Mouse (Mus musculus) ovary, adult 2 months (tissue): ENCODE data around the gene Gak. TPM values are rescaled to one million over a fixed set of nuclear protein-coding genes. Genes with fewer than 3 reads are reported as not detected.

Experiments
- polyA plus RNA-seq: library from polyadenylated mRNA; depleted of rRNA; stranded (reverse); fragments of >200 nt; gene quantifications from 2 replicates; pipeline ENCODE4 v1.2.3, GENCODE M21; 2012; rRNA removed

Gak gene
- 75.6 and 91.0 TPM in 2 replicates for polyA plus RNA-seq

DNA sequence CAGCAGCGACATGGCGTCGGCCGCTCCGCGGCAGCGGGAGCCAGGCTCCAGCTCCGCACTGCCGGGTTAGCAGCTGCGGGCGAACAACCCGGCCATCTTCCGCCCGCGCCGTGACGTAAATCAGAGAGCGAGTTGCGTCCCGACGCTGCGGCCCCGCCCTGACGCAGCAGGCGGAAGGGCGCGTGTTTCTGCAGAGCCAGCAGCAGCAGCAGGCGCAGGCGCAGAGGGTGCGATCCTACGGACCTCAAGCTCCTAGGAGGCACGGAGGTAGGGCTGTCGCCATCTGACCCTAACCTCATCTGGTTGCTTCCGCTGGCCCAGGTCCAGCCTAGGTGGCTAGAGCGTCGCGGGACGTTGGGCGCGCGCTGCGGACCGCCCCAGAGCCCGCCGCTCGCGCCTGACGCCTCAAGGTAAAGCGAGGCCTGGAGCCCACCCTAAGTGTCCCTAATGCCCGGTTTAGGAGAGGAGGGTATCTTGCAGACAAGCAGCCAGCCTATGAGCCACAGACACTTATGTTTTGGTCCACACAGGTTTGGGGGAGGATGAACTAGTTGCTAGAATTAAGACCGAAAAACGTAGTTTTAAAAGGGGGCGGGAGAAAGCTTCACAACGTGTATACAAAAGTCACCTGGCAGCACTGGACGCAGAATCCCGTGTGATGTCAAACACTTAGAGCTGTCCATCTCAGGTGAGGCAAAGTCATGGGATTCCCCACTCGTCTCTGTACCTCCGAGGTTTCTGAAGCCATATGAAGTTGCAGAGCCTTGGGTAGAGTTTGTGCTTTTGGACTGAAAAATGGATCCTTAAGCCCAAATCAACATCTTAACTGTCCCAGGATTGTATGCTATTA, at the start of gene Gak, which contains the start of gene Tmem175:
TSS of gene Gak (minus strand) at position 122 of the 850 bp plus-strand sequence.
TSS of gene Tmem175 (plus strand) at position 137 of the 850 bp plus-strand sequence.

DNA sequence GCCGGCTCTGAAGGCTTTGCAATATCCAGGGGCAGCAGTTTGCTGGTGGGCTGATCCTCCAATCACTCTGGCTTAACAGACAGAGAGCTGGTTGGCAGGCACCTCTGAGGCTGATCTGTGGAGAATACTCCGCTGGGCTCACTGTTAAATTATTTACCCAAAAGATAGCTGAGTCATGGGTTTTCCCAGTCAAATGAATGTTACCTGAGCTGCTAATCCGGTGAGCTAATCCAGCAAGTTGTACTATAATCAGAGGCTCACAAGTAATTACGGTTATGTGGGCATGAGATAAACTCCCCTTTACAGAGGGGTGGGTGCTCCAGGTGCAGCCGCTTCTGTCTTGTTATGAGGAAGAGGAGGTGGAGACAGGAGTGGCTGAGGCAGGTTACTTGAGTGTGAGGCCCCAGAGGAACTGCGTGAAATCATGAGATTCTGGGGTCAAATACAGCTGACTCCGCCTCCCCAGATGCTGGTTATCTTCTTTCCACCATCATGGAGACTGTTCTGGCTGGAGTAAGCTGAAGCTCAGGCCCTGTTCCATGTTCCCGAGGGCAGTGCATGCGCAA, 45.8 kb upstream of the Gak start, which contains the start of gene Slc26a1:
TSS of gene Slc26a1 (minus strand) at position 319 of the 566 bp plus-strand sequence.

DNA sequence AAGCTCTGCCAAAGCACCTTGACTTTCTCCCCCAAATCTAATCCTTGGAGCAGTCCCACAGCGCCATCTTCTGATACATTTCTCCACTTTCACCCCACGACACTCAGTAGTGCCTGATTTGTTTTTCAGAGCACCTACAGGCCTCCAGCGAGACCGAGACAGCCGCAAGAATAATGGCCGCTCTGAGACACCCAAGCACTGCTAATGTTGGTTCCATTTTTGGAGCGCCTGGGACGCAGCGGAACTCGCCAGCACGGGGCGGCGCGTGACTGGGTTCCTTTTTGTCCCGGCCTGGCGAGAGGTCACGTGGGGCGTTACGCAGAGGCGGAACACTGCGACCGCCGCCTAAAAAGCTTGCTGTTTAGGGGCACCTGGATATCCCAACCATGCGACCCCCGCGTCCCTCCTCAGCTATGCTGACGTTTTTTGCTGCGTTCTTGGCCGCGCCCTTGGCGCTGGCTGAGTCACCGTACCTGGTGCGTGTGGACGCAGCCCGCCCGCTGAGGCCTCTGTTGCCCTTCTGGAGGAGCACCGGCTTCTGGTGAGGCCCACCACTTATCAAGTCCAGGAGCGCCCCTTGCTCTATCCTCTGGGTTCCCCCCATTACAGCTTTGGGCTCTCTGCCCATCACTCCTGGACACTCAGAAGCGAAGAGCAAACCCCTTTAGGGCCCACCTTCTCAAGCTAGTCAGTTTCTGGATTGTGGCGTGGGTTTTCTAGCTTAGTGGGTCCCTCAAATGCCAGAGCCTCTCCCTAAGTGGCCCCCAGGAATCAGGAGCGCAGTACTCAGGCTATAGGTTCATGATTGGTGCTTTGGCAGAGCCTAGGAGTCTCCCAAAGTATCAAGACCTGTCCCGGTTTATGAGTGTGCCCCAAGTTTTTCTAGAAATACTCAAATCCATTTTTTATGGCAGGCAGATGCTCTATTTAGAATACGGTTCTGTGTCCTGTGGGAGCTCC, 39.7 kb upstream of the Gak start, which contains the start of gene Dgkq:
TSS of gene Dgkq (minus strand) at position 696 of the 960 bp plus-strand sequence.

DNA sequence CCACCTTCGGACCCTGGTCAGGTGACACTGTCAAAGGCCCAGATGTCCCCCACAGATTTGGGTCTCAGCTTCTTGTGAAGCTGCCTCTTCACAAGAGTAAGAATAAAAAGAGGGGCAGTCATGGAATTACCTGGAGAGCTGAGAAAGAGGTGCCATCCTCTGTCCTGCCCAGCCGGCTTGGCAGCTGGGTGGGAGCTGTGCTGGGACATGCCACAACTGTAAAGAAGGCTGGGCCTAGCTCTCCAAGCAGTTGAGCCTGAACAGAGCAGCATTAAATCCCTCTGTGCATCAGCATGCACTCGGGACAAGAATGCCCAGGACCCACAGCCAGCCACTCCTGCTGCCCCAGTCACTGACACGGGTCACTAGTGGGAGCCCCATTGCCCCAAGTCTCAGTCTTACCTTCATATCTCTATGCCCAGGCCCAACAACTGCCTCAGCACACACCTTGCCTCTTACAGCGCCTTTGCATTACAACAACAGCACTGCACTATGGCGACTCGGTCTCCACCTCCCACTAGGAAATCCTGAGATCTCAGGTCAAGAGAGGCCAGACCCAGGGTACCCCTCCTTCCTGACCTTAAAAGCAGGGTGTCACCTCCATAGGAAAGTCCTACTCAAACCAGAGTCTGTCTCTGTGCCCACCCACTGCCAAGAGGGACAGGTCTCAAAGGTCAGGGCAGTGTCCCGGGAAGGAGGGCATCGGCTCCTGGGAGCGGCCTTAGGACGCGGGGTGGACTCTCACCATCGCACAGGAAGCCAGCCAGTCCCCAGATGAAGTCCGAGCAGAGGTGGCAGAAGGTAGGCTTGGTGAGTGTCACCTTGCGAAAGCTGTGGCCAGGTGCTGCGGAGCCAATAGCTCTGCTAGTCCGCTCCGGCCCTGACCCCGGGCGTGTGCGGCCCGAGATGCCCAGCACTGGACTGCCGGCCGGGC, 30.4 kb upstream of the Gak start, which contains the start of gene Idua:
TSS of gene Idua (plus strand) at position 634 of the 934 bp plus-strand sequence.

DNA sequence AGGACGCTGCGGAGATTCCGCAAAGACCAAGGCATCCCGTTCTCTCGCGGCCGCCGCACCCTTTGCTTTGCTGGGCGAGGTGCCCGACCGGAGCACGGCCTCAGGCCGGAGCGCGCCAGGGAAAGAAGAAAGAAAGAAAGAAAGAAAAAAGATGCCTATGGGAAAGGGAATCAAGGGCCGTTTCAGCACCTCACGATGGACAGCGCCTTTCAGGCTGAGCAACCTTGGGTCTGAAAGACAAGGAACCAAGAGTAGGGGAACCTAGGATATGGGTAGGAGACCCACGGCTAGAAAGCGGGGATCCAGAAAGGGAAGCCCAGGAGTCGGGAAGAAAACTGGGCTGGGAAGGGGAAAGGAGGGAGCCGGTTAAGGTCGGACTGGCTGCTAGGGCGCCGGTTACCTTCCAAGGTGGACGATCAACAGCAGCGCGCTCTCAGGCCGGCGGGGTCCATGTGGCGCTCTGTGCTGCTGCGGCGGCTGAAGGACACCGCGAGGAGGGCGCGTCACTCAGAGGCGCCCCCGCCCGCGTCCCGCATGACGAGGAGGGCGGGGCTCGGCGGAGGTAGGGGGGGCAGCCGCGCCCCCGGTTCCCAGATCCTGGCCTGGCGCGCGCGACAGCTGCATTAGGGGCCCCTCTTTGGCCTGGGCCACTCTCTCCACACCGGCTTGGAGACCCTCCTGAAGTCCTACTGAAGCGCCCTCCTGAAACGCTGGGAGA, 79.9 kb downstream of the Gak start, which contains the start of gene Cplx1:
TSS of gene Cplx1 (minus strand) at position 536 of the 718 bp plus-strand sequence.

Other genes starting within 250 kb of the Gak start
- gene Pde6b, start 241.4 kb downstream of the Gak start, polyA plus RNA-seq, result 0.06 and 0.16 TPM in 2 replicates
- gene Atp5k, start 195.3 kb downstream of the Gak start, polyA plus RNA-seq, result 18.3 and 24.5 TPM in 2 replicates
- gene Mfsd7a, start 180.9 kb downstream of the Gak start, polyA plus RNA-seq, result 8.2 and 8.5 TPM in 2 replicates
- gene Pcgf3, start 168.5 kb downstream of the Gak start, polyA plus RNA-seq, result 8.2 and 10.2 TPM in 2 replicates
- gene Cplx1, start 79.7 kb downstream of the Gak start, polyA plus RNA-seq, result 0.43 and 0.84 TPM in 2 replicates
- gene Tmem175, start within 50 bp of the Gak start, polyA plus RNA-seq, result 74.6 and 81.8 TPM in 2 replicates
- gene Idua, start 30.6 kb upstream of the Gak start, polyA plus RNA-seq, result 36.6 and 38.5 TPM in 2 replicates
- 35.9 and 39.0 TPM in 2 replicates for gene Dgkq, start 39.9 kb upstream of the Gak start, polyA plus RNA-seq
- gene Slc26a1, start 45.8 kb upstream of the Gak start, polyA plus RNA-seq, result 0.32 and 0.47 TPM in 2 replicates
- gene Fgfrl1, start 62.6 kb upstream of the Gak start, polyA plus RNA-seq, result 149 and 161 TPM in 2 replicates
- gene Rnf212, start 145.2 kb upstream of the Gak start, polyA plus RNA-seq, result 0.44 and 0.84 TPM in 2 replicates
- not detected in 2 replicates for gene Tmed11, start 165.6 kb upstream of the Gak start, polyA plus RNA-seq
- gene Vmn2r8, start 179.1 kb upstream of the Gak start, polyA plus RNA-seq, result not detected in 2 replicates
- gene Vmn2r9, start 222.8 kb upstream of the Gak start, polyA plus RNA-seq, result not detected in 2 replicates